Mouse (Mus musculus) liver, embryonic 11.5 days (tissue): Measurements from ENCODE around the gene Dazap2. TPM values are rescaled to one million over a fixed set of nuclear protein-coding genes. Genes with fewer than 3 reads are reported as not detected.
"Not testable (repeated sequence)": the region's sequence is repeated elsewhere in the genome, so short reads cannot be mapped to it uniquely, and the experiment has no call there.

Experiments used
- ATAC-seq: fragments of 200-750 bp; cut with Nextera tagmentation; replicated peaks from 2 replicates; pipeline ENCODE4 v1.8.0; 2017; ENCODE audit warnings: moderate number of reproducible peaks, mild to moderate bottlenecking, moderate TSS enrichment, moderate library complexity; ENCODE audit not compliant: low FRiP score
- DNase-seq: peaks from one replicate; pipeline ENCODE4 v3.0.0-alpha.2; 2017; ENCODE audit warnings: low spot score
- H3K27ac ChIP-seq: fragments of 300-500 bp; sonication (generic); 2 replicates; pipeline ENCODE4 v1.5.1; 2014; ENCODE audit warnings: mild to moderate bottlenecking, low read depth, low read length, control low read depth
- H3K27me3 ChIP-seq: fragments of 300-500 bp; sonication (generic); replicated peaks from 2 replicates; pipeline ENCODE4 v1.6.1; 2014; ENCODE audit warnings: low read length, mixed read lengths; ENCODE audit not compliant: control insufficient read depth, insufficient read depth
- H3K36me3 ChIP-seq: fragments of 300-500 bp; sonication (generic); 2 replicates; pipeline ENCODE4 v1.6.1; 2014; ENCODE audit warnings: mild to moderate bottlenecking, low read length, moderate library complexity, mixed read lengths; ENCODE audit not compliant: control insufficient read depth, insufficient read depth
- H3K4me1 ChIP-seq: fragments of 300-500 bp; sonication (generic); replicated peaks from 2 replicates; pipeline ENCODE4 v1.6.1; 2014; ENCODE audit warnings: low read length, mixed read lengths; ENCODE audit not compliant: control insufficient read depth, insufficient read depth
- H3K4me2 ChIP-seq: fragments of 300-500 bp; sonication (generic); 2 replicates; pipeline ENCODE4 v1.6.1; 2014; ENCODE audit warnings: mild to moderate bottlenecking, control low read depth, moderate library complexity
- H3K4me3 ChIP-seq: fragments of 300-500 bp; sonication (generic); 2 replicates; pipeline ENCODE4 v1.5.1; 2014; ENCODE audit warnings: low read depth, low read length, control low read depth
- H3K9ac ChIP-seq: fragments of 300-500 bp; sonication (generic); 2 replicates; pipeline ENCODE4 v1.6.1; 2014; ENCODE audit warnings: low read depth, low read length, control low read depth
- H3K9me3 ChIP-seq: fragments of 300-500 bp; sonication (generic); 2 replicates; pipeline ENCODE4 v1.6.1; 2016; ENCODE audit warnings: low read length, inconsistent platforms, mixed read lengths; ENCODE audit not compliant: control insufficient read depth
- WGBS: fragments of 180-500 bp; shearing (Covaris S2); extraction: QIAGEN DNeasy Blood & Tissue Kit; methylation state at CpG from one replicate; pipeline ENCODE4 v1.1.7; 2014; 5-methylcytosine and 5-hydroxymethylcytosine counted together
- polyA plus RNA-seq: library from polyadenylated mRNA; unstranded; fragments of >200 nt; fragmentation: Nextera tagmentation; extraction: Ambion mirVana; gene quantifications from 2 replicates; pipeline ENCODE4 v1.2.1, GENCODE M21; 2014

Dazap2 gene
- polyA plus RNA-seq, 1 experiment from 2014 or later = 256 TPM

DNA sequence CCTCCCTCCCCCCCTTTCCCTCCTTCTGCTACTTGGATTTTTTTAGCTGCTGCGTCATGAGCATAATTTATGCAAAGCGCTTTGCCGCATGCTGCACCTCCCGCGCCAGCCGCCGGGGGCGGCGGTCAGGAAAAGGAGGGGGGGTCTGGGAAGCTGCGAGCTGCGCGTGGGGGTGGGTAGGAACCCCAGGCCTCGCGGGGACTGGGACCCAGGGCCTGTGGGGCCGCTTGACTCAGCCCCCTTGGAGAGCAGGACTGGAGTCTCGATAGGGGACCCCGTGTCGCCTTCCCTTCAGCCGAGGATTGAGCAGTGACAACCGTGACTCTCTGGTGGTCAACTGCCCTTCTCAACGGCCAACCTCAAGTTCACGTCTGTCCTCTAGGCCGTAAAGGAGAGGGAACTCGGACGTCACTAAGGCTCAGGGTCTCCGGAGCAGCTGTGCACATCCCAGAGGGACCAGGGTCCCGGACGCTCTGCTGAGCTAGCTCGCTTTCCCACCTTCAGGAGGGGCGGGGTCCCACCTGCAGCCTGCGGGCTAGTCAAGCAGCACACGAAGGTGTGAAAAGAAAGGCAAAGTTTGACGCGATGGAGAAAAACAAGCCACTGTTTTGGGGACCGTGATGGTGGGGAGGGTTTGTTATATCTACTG, 15.0 kb upstream of the Dazap2 start:
- ATAC-seq (peak; percentile 32; the same call in 1 of the 2 replicates), DNase-seq (peak; percentile 64)
- Histone ChIP-seq H3K27ac (no peak overlapping the region), H3K4me3 (peak overlapping the region; percentile 66), H3K9ac (peak overlapping the region; percentile 56), H3K4me2 (peak overlapping the region; percentile 96), H3K27me3 (peaks cover 42% of the 10 kb centered on the region), H3K9me3 (no peaks in the 10 kb centered on the region), H3K4me1 (peaks cover 13% of the 10 kb centered on the region), H3K36me3 (no peaks in the 10 kb centered on the region)
- WGBS = 2% methylated on average over 34 of the region's 35 CpGs

DNA sequence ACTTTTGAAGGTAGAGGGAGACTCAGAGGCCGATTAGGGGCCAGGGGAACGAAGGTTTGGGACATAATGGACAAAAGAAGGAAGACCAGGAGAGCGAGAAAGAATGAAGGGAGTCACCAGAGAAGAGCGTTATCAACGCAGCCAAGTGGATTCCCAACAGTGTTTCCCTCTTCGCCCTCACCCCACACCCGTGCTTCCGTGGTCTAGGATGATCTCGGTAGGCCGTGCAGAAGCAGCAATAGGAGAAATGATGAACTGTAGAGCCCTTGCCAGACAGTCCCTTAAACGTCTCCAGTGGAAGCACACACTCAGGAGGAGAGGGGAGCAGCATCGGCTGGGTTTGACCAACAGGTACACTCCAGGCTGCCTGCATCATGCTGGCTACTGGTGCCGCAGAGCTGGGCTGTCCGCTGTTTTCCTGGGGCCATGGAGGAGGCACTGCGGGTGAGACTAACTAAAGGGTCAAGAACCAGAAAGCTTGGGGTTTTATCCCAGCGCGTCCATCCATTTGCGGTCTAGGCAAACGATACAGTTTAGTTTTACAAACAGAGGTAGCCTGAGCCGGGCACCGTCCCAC, 14.4 kb upstream of the Dazap2 start:
- Histone ChIP-seq H3K4me1 (peaks cover 13% of the 10 kb centered on the region), H3K27me3 (peaks cover 42% of the 10 kb centered on the region), H3K36me3 (no peaks in the 10 kb centered on the region), H3K4me3 (peak overlapping the region; percentile 66), H3K4me2 (peak overlapping the region; percentile 96), H3K27ac (no peak overlapping the region), H3K9me3 (no peaks in the 10 kb centered on the region), H3K9ac (no peak overlapping the region)
- DNase-seq (no peak), ATAC-seq (no peak)
- 18% methylated on average over 21 of the region's 21 CpGs for WGBS

- no peaks in the 10 kb centered on the region for H3K9me3 ChIP-seq
- peaks cover 42% of the 10 kb centered on the region for H3K27me3 ChIP-seq
- no peaks in the 10 kb centered on the region for H3K36me3 ChIP-seq
- DNase-seq = no peak
- no peak overlapping the region for H3K4me2 ChIP-seq
- peaks cover 13% of the 10 kb centered on the region for H3K4me1 ChIP-seq
- WGBS = 34% methylated on average over 3 of the region's 3 CpGs
- H3K9ac ChIP-seq = no peak overlapping the region
- H3K4me3 ChIP-seq = no peak overlapping the region
- no peak overlapping the region for H3K27ac ChIP-seq
- ATAC-seq = no peak
Measured at GRCm38 (mm10) chr15:100601669-100602068, 13.5 kb upstream of the Dazap2 start.

DNA sequence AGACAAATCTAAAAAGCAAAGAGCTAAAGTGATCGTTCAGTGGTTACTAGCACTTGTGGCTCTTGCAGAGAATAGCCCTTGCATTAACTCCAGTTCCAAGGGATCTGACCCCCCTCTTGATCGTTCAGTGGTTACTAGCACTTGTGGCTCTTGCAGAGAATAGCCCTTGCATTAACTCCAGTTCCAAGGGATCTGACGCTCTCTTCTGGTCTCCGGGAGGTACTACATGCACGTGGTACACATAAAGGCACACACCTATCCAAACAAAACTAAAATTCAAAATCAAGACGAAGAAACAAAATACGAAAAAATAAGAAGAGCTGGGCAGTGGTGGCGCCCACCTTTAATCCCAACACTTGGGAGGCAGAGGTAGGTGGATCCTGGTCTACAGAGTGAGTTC, 8.5 kb upstream of the Dazap2 start:
- H3K36me3 ChIP-seq, H3K27ac ChIP-seq, H3K9me3 ChIP-seq, H3K4me3 ChIP-seq, H3K27me3 ChIP-seq, H3K4me1 ChIP-seq, H3K4me2 ChIP-seq, H3K9ac ChIP-seq, ATAC-seq, DNase-seq: not testable (repeated sequence)
- 87% methylated on average over 8 of the region's 8 CpGs for WGBS

- Histone ChIP-seq H3K4me2 (no peak overlapping the region), H3K4me3 (no peak overlapping the region), H3K27ac (no peak overlapping the region), H3K36me3 (no peaks in the 10 kb centered on the region), H3K9me3 (no peaks in the 10 kb centered on the region), H3K9ac (no peak overlapping the region), H3K4me1 (peaks cover 14% of the 10 kb centered on the region), H3K27me3 (no peaks in the 10 kb centered on the region)
- DNase-seq = no peak
- no peak for ATAC-seq
- 72% methylated on average over 7 of the region's 7 CpGs for WGBS
Measured at GRCm38 (mm10) chr15:100611951-100612350, 3.2 kb upstream of the Dazap2 start.

GRCm38 (mm10) chr15:100612432-100612831, 2.7 kb upstream of the Dazap2 start:
- Histone ChIP-seq H3K27ac (no peak overlapping the region), H3K4me2 (no peak overlapping the region), H3K9me3 (no peaks in the 10 kb centered on the region), H3K36me3 (no peaks in the 10 kb centered on the region; the same call in 1 of the 2 replicates), H3K27me3 (no peaks in the 10 kb centered on the region), H3K4me3 (no peak overlapping the region), H3K4me1 (peaks cover 14% of the 10 kb centered on the region), H3K9ac (no peak overlapping the region)
- ATAC-seq = no peak
- WGBS = 75% methylated on average over 2 of the region's 2 CpGs
- no peak for DNase-seq

DNA sequence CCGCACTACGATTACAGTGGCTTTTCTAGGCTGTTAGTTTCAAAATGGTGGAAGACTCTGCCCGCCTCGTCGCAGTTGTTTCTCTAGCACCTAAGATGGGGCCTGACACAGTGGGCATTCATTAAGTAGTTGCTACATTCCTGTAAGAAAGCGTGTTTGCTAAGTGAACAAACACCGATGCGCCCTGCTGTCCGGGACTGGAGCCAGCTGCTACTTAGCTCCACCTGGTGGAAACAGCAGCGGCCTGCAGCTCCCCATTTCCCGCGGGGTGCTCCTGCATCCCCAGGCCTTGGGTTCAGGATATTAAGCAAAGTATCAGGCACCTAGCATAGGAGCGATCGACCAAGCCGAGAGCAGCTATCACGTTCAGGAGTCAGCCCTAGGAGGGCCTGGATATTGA, 1.6 kb upstream of the Dazap2 start:
- Histone ChIP-seq H3K9ac (no peak overlapping the region), H3K4me3 (peak overlapping the region; percentile 14; the same call in 1 of the 2 replicates), H3K36me3 (peaks cover 10% of the 10 kb centered on the region), H3K4me1 (peaks cover 14% of the 10 kb centered on the region), H3K4me2 (peak overlapping the region; percentile 88), H3K27me3 (no peaks in the 10 kb centered on the region), H3K9me3 (no peaks in the 10 kb centered on the region), H3K27ac (no peak overlapping the region)
- ATAC-seq (no peak), DNase-seq (peak; percentile 81)
- 12% methylated on average over 16 of the region's 16 CpGs for WGBS

DNA sequence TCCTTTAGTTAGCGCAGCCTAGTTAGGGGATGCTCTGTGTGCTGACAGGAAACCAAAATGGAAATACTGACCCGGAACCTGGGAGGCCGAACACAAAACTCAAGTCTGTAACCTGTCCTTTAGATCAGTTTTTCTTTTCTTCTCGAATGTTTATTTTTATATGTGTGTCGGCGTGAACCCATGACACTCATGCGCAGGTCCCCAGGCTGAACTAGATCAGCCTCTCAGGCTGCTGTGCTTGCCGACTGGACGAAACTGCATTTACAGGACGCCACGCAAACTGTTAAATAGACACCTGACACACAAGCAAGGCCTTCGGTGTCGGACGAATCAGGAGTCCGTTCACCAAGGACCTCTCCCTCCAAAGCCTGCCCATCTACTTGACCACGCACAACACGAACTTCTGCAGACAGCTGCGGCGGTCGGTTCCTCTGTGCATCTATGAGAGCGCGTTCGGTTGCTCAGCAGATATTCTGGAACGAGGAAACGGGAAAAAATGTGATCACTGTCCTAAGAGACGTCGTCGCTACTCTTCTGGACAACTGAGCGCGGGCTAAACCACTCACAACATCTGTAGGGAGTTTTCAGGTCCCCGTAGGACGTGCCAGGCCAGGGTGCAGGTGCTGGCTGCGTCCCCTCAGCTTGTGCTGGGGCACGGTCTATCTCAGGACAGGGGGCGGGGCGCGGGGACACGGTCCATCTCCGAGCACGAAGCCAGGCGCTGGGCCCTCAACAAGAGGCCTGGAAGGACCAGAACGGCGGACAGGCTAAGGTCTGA, 742 bp upstream of the Dazap2 start:
- Histone ChIP-seq H3K27ac (peak overlapping the region; percentile 55), H3K9ac (peak overlapping the region; percentile 64), H3K4me3 (peak overlapping the region; percentile 94), H3K4me2 (peak overlapping the region; percentile 88), H3K9me3 (no peaks in the 10 kb centered on the region), H3K36me3 (peaks cover 17% of the 10 kb centered on the region), H3K4me1 (peaks cover 14% of the 10 kb centered on the region), H3K27me3 (no peaks in the 10 kb centered on the region)
- WGBS = 10% methylated on average over 43 of the region's 43 CpGs
- ATAC-seq (peak; percentile 61), DNase-seq (no peak)
